8 mouse cellular contexts compared by ENCODE assay signal in the genomic region with DNA sequence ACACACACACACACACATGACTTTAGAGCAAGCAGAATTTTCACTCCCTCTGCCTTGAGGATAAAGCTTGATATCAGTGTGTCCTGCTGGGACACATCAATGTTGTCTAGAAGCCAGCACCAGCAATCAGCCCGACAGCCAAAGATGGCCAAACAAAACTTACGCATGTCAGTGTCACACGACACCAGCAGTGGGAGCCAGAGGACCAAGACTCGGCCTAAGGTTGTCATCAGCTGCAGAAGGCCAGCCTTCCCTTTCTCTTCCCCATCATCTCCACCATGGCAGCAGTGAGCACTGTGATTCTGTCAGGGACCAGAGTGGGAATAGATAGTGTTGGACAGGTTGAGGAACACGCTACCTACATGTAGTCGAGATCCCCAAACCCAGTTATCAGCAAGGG. TPM values are rescaled to one million over a fixed set of nuclear protein-coding genes. Genes with fewer than 3 reads are reported as not detected.
DNase-seq lines count a peak whose midpoint lies in the region; ATAC-seq lines count a peak whose summit lies in the region.

No protein-coding gene starts in this region.

- H3K27me3 ChIP-seq in limb, embryonic 11.5 days (ENCODE audit: control insufficient read depth, insufficient read depth, low read length): no peaks in the 10 kb centered on the region
- H3K27me3 ChIP-seq in limb, embryonic 10.5 days (ENCODE audit: low read depth, poor library complexity, severe bottlenecking): no peaks in the 10 kb centered on the region

- 65% methylated on average over 6 of the region's 6 CpGs for WGBS in limb, embryonic 11.5 days
- 67% methylated on average over 6 of the region's 6 CpGs for WGBS in limb, embryonic 10.5 days

- H3K9ac ChIP-seq in limb, embryonic 11.5 days (ENCODE audit: low read length): no peak overlapping the region

- ATAC-seq in limb, embryonic 11.5 days (ENCODE audit: insufficient number of reproducible peaks, low FRiP score, low TSS enrichment, low read depth): no peak
- peak; percentile 58 to 60 for ATAC-seq in hematopoietic stem cell, adult 5-6 weeks (replicated peaks in 1 of 2; ENCODE audit: insufficient read depth in 1 of 2, low FRiP score in 2 of 2, low TSS enrichment in 1 of 2, low read depth in 1 of 2, poor library complexity in 2 of 2, severe bottlenecking in 2 of 2)

- 0 out of 2 replicates have a peak, but pooled peaks cover 3% of the 10 kb centered on the region for H3K9me3 ChIP-seq in limb, embryonic 11.5 days (ENCODE audit: control insufficient read depth, low read length)
- 0 out of 2 replicates have a peak, but pooled peaks cover 2% of the 10 kb centered on the region for H3K9me3 ChIP-seq in limb, embryonic 10.5 days (replicated peaks)

- peak; percentile 17 to 50 for DNase-seq in cerebellum, postnatal 25 days
- DNase-seq in cerebellum, adult 9-11 months: no peak
- peak; percentile 41 for DNase-seq in limb, embryonic 11.5 days (ENCODE audit: low spot score)
- no peak for DNase-seq in limb, embryonic 10.5 days (ENCODE audit: low spot score)
- DNase-seq in adrenal gland, adult 2 months: peak; percentile 47
- DNase-seq in ovary, postnatal 36 days (ENCODE audit: low spot score): peak; percentile 72
- DNase-seq in layer of hippocampus, postnatal 14 days (ENCODE audit: low spot score in 2 of 2): no peak

- no peaks in the 10 kb centered on the region for H3K4me1 ChIP-seq in limb, embryonic 11.5 days (ENCODE audit: control insufficient read depth, insufficient read depth, low read length)
- H3K4me1 ChIP-seq in limb, embryonic 10.5 days: peaks cover 19% of the 10 kb centered on the region

- H3K36me3 ChIP-seq in limb, embryonic 11.5 days (ENCODE audit: control insufficient read depth, insufficient read depth, low read length): peaks cover 5% of the 10 kb centered on the region; the same call in 1 of the 2 replicates
- peaks cover 13% of the 10 kb centered on the region for H3K36me3 ChIP-seq in limb, embryonic 10.5 days

- H3K4me3 ChIP-seq in limb, embryonic 11.5 days (ENCODE audit: low read depth, low read length): no peak overlapping the region
- no peak overlapping the region for H3K4me3 ChIP-seq in limb, embryonic 10.5 days

- H3K27ac ChIP-seq in limb, embryonic 11.5 days (replicated peaks; ENCODE audit: low read depth, low read length): no peak overlapping the region
- H3K27ac ChIP-seq in limb, embryonic 10.5 days: no peak overlapping the region

- no peak overlapping the region for H3K4me2 ChIP-seq in limb, embryonic 11.5 days (ENCODE audit: low read depth, severe bottlenecking)

RNA-seq across cellular contexts. Expression of a gene that starts 2.1 kb away (rescaled TPM):
- 96.4 and 100 TPM in 2 replicates for polyA plus RNA-seq in limb, embryonic 11.5 days (2014; fragmentation: Nextera tagmentation; extraction: Ambion mirVana)
- 102 and 107 TPM in 2 replicates for polyA plus RNA-seq in limb, embryonic 10.5 days (2016; fragmentation: Nextera tagmentation; extraction: Ambion mirVana)
- total RNA-seq in adrenal gland, adult 2 months (2021): 10 to 100 TPM; 22.4 to 23.3 TPM
- polyA plus RNA-seq in adrenal gland, adult 2 months (2012; rRNA removed): 2.4 and 4.1 TPM in 2 replicates
- total RNA-seq in hematopoietic stem cell, adult 5-6 weeks (2017): 118 and 147 TPM in 2 replicates
- total RNA-seq in layer of hippocampus, postnatal 14 days (2021): 10 to 100 TPM; 23.2 to 25.2 TPM

RNA-seq across cellular contexts. Expression of a gene that starts 35.6 kb away (rescaled TPM):
- polyA plus RNA-seq in limb, embryonic 11.5 days (2014; fragmentation: Nextera tagmentation; extraction: Ambion mirVana): 27.2 and 28.9 TPM in 2 replicates
- 28.5 and 29.2 TPM in 2 replicates for polyA plus RNA-seq in limb, embryonic 10.5 days (2016; fragmentation: Nextera tagmentation; extraction: Ambion mirVana)
- total RNA-seq in adrenal gland, adult 2 months (2021): 1 to 10 TPM; 3.0 to 6.0 TPM
- polyA plus RNA-seq in adrenal gland, adult 2 months (2012; rRNA removed): 12.9 and 15.5 TPM in 2 replicates
- 14.0 and 15.7 TPM in 2 replicates for total RNA-seq in hematopoietic stem cell, adult 5-6 weeks (2017)
- 1 to 10 TPM; 4.8 to 6.5 TPM for total RNA-seq in layer of hippocampus, postnatal 14 days (2021)

RNA-seq across cellular contexts. Expression of a gene that starts 52.8 kb away (rescaled TPM):
- 15.9 and 16.5 TPM in 2 replicates for polyA plus RNA-seq in limb, embryonic 11.5 days (2014; fragmentation: Nextera tagmentation; extraction: Ambion mirVana)
- polyA plus RNA-seq in limb, embryonic 10.5 days (2016; fragmentation: Nextera tagmentation; extraction: Ambion mirVana): 18.0 and 19.4 TPM in 2 replicates
- total RNA-seq in adrenal gland, adult 2 months (2021): 1 to 10 TPM in 1 of 2 experiments, under 1 TPM in 1; 0.84 to 1.6 TPM
- 1.6 and 2.7 TPM in 2 replicates for polyA plus RNA-seq in adrenal gland, adult 2 months (2012; rRNA removed)
- 0.55 and 3.7 TPM in 2 replicates for total RNA-seq in hematopoietic stem cell, adult 5-6 weeks (2017)
- total RNA-seq in layer of hippocampus, postnatal 14 days (2021): not detected

Comparison
In these comparisons a context has a peak if more than half of its experiments do, and no peak if none do; other contexts are left out.
1. DNase-seq: peak in cerebellum, postnatal 25 days (2 of 2), limb, embryonic 11.5 days (single experiment), adrenal gland, adult 2 months (single experiment) and ovary, postnatal 36 days (single experiment); none in cerebellum, adult 9-11 months (single experiment), limb, embryonic 10.5 days (single experiment) and layer of hippocampus, postnatal 14 days (0 of 2).